In the genomic region with DNA sequence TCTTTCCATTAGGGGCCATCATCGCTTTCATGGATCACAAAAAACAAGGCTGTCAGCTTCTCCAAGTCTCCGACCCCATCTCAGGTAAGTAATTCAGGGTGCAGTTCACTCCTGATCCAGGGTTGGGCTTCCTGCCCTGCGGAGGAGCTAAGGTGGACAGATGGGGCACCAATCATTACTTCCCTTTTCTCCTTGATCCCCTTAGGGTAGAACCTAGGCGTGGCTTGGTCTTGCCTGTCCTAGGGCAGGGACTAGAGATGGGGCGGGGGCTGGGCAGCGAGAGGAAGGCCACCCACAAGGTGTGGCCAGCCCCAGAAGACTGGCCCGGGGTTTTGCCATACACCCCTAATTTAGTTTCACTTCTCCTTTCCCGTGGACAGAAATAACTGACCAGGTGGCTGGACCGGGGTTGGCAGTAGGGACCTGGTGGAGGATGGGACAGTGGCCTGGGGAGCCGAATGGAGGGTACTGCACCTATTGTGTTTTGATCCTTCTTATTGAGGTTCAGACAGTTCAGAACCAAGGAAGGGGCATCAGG, we compare ENCODE assay signal across 8 mouse cellular contexts. TPM values are rescaled to one million over a fixed set of nuclear protein-coding genes. Genes with fewer than 3 reads are reported as not detected.
DNase-seq lines count a peak whose midpoint lies in the region; ATAC-seq lines count a peak whose summit lies in the region.

No protein-coding gene starts in this region.

- H3K36me3 ChIP-seq in neural tube, embryonic 11.5 days (ENCODE audit: control insufficient read depth, insufficient read depth, low read length), result peaks cover 4% of the 10 kb centered on the region; the same call in 1 of the 2 replicates
- H3K36me3 ChIP-seq in erythroblast, embryonic 14.5 days (ENCODE audit: control insufficient read depth), result peaks cover 32% of the 10 kb centered on the region
- H3K36me3 ChIP-seq in limb, embryonic 12.5 days, result peaks cover 33% of the 10 kb centered on the region
- peaks cover 34% of the 10 kb centered on the region for H3K36me3 ChIP-seq in midbrain, embryonic 13.5 days

- H3K9ac ChIP-seq in neural tube, embryonic 11.5 days (ENCODE audit: low read length), result no peak overlapping the region
- H3K9ac ChIP-seq in limb, embryonic 12.5 days (replicated peaks), result peak overlapping the region; percentile 63
- H3K9ac ChIP-seq in midbrain, embryonic 13.5 days (replicated peaks), result no peak overlapping the region; the same call in 1 of the 2 replicates

- no peaks in the 10 kb centered on the region for H3K4me1 ChIP-seq in neural tube, embryonic 11.5 days (ENCODE audit: control insufficient read depth, insufficient read depth, low read length)
- H3K4me1 ChIP-seq in erythroblast, embryonic 14.5 days (ENCODE audit: control insufficient read depth), result peaks cover 62% of the 10 kb centered on the region
- H3K4me1 ChIP-seq in limb, embryonic 12.5 days (replicated peaks), result peaks cover 22% of the 10 kb centered on the region
- peaks cover 18% of the 10 kb centered on the region for H3K4me1 ChIP-seq in midbrain, embryonic 13.5 days (replicated peaks)

- peaks cover 39% of the 10 kb centered on the region for H3K27me3 ChIP-seq in neural tube, embryonic 11.5 days (ENCODE audit: control insufficient read depth, insufficient read depth, low read length)
- H3K27me3 ChIP-seq in erythroblast, embryonic 14.5 days (ENCODE audit: control insufficient read depth), result peaks cover 20% of the 10 kb centered on the region
- peaks cover 60% of the 10 kb centered on the region for H3K27me3 ChIP-seq in limb, embryonic 12.5 days
- H3K27me3 ChIP-seq in midbrain, embryonic 13.5 days, result peaks cover 59% of the 10 kb centered on the region

- intact Hi-C loops in left cerebral cortex, postnatal 25 days (cut with DNase I), result no loop called here

- no peak for DNase-seq in neural tube, embryonic 11.5 days (ENCODE audit: low spot score)
- no peak for DNase-seq in neural tube, embryonic 10.5 days (ENCODE audit: extremely low spot score, low spot score)
- DNase-seq in left cerebral cortex, postnatal 25 days (ENCODE audit: low spot score in 2 of 2), result no peak
- no peak for DNase-seq in kidney, adult 11 months
- DNase-seq in frontal cortex, postnatal 14 days (ENCODE audit: low spot score in 2 of 2), result no peak

- H3K27ac ChIP-seq in neural tube, embryonic 11.5 days (ENCODE audit: low read depth, low read length), result no peak overlapping the region
- H3K27ac ChIP-seq in limb, embryonic 12.5 days, result no peak overlapping the region
- H3K27ac ChIP-seq in midbrain, embryonic 13.5 days, result no peak overlapping the region

- peak overlapping the region; percentile 48 for H3K4me2 ChIP-seq in neural tube, embryonic 11.5 days (ENCODE audit: low read depth)
- peak overlapping the region; percentile 75 for H3K4me2 ChIP-seq in limb, embryonic 12.5 days
- H3K4me2 ChIP-seq in midbrain, embryonic 13.5 days (replicated peaks), result peak overlapping the region; percentile 51

- H3K9me3 ChIP-seq in neural tube, embryonic 11.5 days (ENCODE audit: control insufficient read depth, low read length), result no peaks in the 10 kb centered on the region
- no peaks in the 10 kb centered on the region; the same call in 1 of the 2 replicates for H3K9me3 ChIP-seq in erythroblast, embryonic 14.5 days (ENCODE audit: control insufficient read depth, low read length)
- H3K9me3 ChIP-seq in limb, embryonic 12.5 days, result no peaks in the 10 kb centered on the region
- no peaks in the 10 kb centered on the region for H3K9me3 ChIP-seq in midbrain, embryonic 13.5 days

- peak overlapping the region; percentile 22; the same call in 1 of the 2 replicates for H3K4me3 ChIP-seq in neural tube, embryonic 11.5 days (ENCODE audit: low read depth, low read length)
- H3K4me3 ChIP-seq in erythroblast, embryonic 14.5 days (replicated peaks), result peak overlapping the region; percentile 65
- peak overlapping the region; percentile 40 for H3K4me3 ChIP-seq in limb, embryonic 12.5 days (replicated peaks)
- H3K4me3 ChIP-seq in midbrain, embryonic 13.5 days (replicated peaks), result 0 out of 2 replicates have a peak overlapping the region, but pooled peaks have one; percentile 28

- ATAC-seq in neural tube, embryonic 11.5 days (ENCODE audit: insufficient read depth, low FRiP score, low TSS enrichment), result no peak
- ATAC-seq in limb, embryonic 12.5 days (ENCODE audit: insufficient number of reproducible peaks, insufficient read depth, low FRiP score, low TSS enrichment, low read depth), result no peak
- no peak for ATAC-seq in midbrain, embryonic 13.5 days

- 15% methylated on average over 10 of the region's 10 CpGs for WGBS in neural tube, embryonic 11.5 days
- WGBS in limb, embryonic 12.5 days, result 10% methylated on average over 10 of the region's 10 CpGs
- 17% methylated on average over 10 of the region's 10 CpGs for WGBS in midbrain, embryonic 13.5 days

RNA-seq across cellular contexts. Expression of gene Gemin7, which starts 0.6 kb away (rescaled TPM):
- polyA plus RNA-seq in neural tube, embryonic 11.5 days (2014; fragmentation: Nextera tagmentation; extraction: Ambion mirVana), result 161 and 171 TPM in 2 replicates
- 12.9 and 13.5 TPM in 2 replicates for polyA plus RNA-seq in erythroblast, embryonic 14.5 days (2012)
- 167 and 170 TPM in 2 replicates for polyA plus RNA-seq in limb, embryonic 12.5 days (2016; fragmentation: Nextera tagmentation; extraction: Ambion mirVana)
- polyA plus RNA-seq in midbrain, embryonic 13.5 days (2015; fragmentation: Nextera tagmentation; extraction: Ambion mirVana), result 134 and 138 TPM in 2 replicates
- 10 to 100 TPM; 43.7 to 47.1 TPM for total RNA-seq in left cerebral cortex, postnatal 25 days (2021)

RNA-seq across cellular contexts. Expression of gene Zfp296, which starts 0.9 kb away (rescaled TPM):
- polyA plus RNA-seq in neural tube, embryonic 11.5 days (2014; fragmentation: Nextera tagmentation; extraction: Ambion mirVana), result 0.44 and 0.57 TPM in 2 replicates
- polyA plus RNA-seq in erythroblast, embryonic 14.5 days (2012), result 0.14 and 0.16 TPM in 2 replicates
- polyA plus RNA-seq in limb, embryonic 12.5 days (2016; fragmentation: Nextera tagmentation; extraction: Ambion mirVana), result 0.38 and 0.61 TPM in 2 replicates
- polyA plus RNA-seq in midbrain, embryonic 13.5 days (2015; fragmentation: Nextera tagmentation; extraction: Ambion mirVana), result 0.26 and 0.31 TPM in 2 replicates
- total RNA-seq in left cerebral cortex, postnatal 25 days (2021), result 1 to 10 TPM in 1 of 2 experiments, under 1 TPM in 1; 0.27 to 1.1 TPM

RNA-seq across cellular contexts. Expression of gene Ppp1r37, which starts 15.1 kb away (rescaled TPM):
- polyA plus RNA-seq in neural tube, embryonic 11.5 days (2014; fragmentation: Nextera tagmentation; extraction: Ambion mirVana), result 4.5 and 4.7 TPM in 2 replicates
- polyA plus RNA-seq in erythroblast, embryonic 14.5 days (2012), result 26.4 and 32.4 TPM in 2 replicates
- polyA plus RNA-seq in limb, embryonic 12.5 days (2016; fragmentation: Nextera tagmentation; extraction: Ambion mirVana), result 33.2 and 39.7 TPM in 2 replicates
- polyA plus RNA-seq in midbrain, embryonic 13.5 days (2015; fragmentation: Nextera tagmentation; extraction: Ambion mirVana), result 25.7 and 37.0 TPM in 2 replicates
- 100 to 1,000 TPM; 122 TPM for total RNA-seq in left cerebral cortex, postnatal 25 days (2021)

RNA-seq across cellular contexts. Expression of gene Clasrp, which starts 26.3 kb away (rescaled TPM):
- 48.0 and 53.5 TPM in 2 replicates for polyA plus RNA-seq in neural tube, embryonic 11.5 days (2014; fragmentation: Nextera tagmentation; extraction: Ambion mirVana)
- 10.2 and 11.9 TPM in 2 replicates for polyA plus RNA-seq in erythroblast, embryonic 14.5 days (2012)
- polyA plus RNA-seq in limb, embryonic 12.5 days (2016; fragmentation: Nextera tagmentation; extraction: Ambion mirVana), result 77.4 and 78.4 TPM in 2 replicates
- 54.0 and 65.0 TPM in 2 replicates for polyA plus RNA-seq in midbrain, embryonic 13.5 days (2015; fragmentation: Nextera tagmentation; extraction: Ambion mirVana)
- 10 to 100 TPM; 70.9 to 81.0 TPM for total RNA-seq in left cerebral cortex, postnatal 25 days (2021)

RNA-seq across cellular contexts. Expression of gene Relb, which starts 51.3 kb away (rescaled TPM):
- polyA plus RNA-seq in neural tube, embryonic 11.5 days (2014; fragmentation: Nextera tagmentation; extraction: Ambion mirVana), result 3.1 and 3.8 TPM in 2 replicates
- 0.32 and 0.48 TPM in 2 replicates for polyA plus RNA-seq in erythroblast, embryonic 14.5 days (2012)
- polyA plus RNA-seq in limb, embryonic 12.5 days (2016; fragmentation: Nextera tagmentation; extraction: Ambion mirVana), result 5.8 and 7.3 TPM in 2 replicates
- 3.8 and 4.1 TPM in 2 replicates for polyA plus RNA-seq in midbrain, embryonic 13.5 days (2015; fragmentation: Nextera tagmentation; extraction: Ambion mirVana)
- total RNA-seq in left cerebral cortex, postnatal 25 days (2021), result 1 to 10 TPM; 6.6 to 7.5 TPM
